Mouse (Mus musculus): ENCODE measurements around the gene Hk1.

Gene Hk1

GRCm38 (mm10) chr10:62379808-62380207, at the start of gene Hk1:
TSS of gene Hk1 (minus strand) at chr10:62379908.
- no peak for DNase-seq (ENCODE audit: inconsistent age in 2 of 2, low spot score in 1 of 2)

GRCm38 (mm10) chr10:62425081-62425871, 45.6 kb upstream of the Hk1 start:
- no peak for DNase-seq (ENCODE audit: inconsistent age in 2 of 2, low spot score in 1 of 2)

- no peak for DNase-seq (ENCODE audit: inconsistent age in 2 of 2, low spot score in 1 of 2)
Observed at GRCm38 (mm10) chr10:62422255-62422654, 42.5 kb upstream of the Hk1 start, which contains the start of gene Hkdc1. TSS of gene Hkdc1 (minus strand) at chr10:62422491.

- DNase-seq (ENCODE audit: inconsistent age in 2 of 2, low spot score in 1 of 2): no peak
Observed at GRCm38 (mm10) chr10:62421127-62421526, 41.4 kb upstream of the Hk1 start.

GRCm38 (mm10) chr10:62420399-62420798, 40.7 kb upstream of the Hk1 start:
- DNase-seq (ENCODE audit: inconsistent age in 2 of 2, low spot score in 1 of 2): no peak

- DNase-seq (ENCODE audit: inconsistent age in 2 of 2, low spot score in 1 of 2): no peak
Observed at GRCm38 (mm10) chr10:62419422-62419821, 39.7 kb upstream of the Hk1 start.

- DNase-seq (ENCODE audit: inconsistent age in 2 of 2, low spot score in 1 of 2): no peak
Observed at GRCm38 (mm10) chr10:62418831-62419356, 39.2 kb upstream of the Hk1 start.

- no peak for DNase-seq (ENCODE audit: inconsistent age in 2 of 2, low spot score in 1 of 2)
Observed at GRCm38 (mm10) chr10:62413606-62413982, 33.9 kb upstream of the Hk1 start.

- no peak for DNase-seq (ENCODE audit: inconsistent age in 2 of 2, low spot score in 1 of 2)
Observed at GRCm38 (mm10) chr10:62412906-62413605, 33.3 kb upstream of the Hk1 start.

GRCm38 (mm10) chr10:62411431-62412410, 32.0 kb upstream of the Hk1 start:
- DNase-seq (ENCODE audit: inconsistent age in 2 of 2, low spot score in 1 of 2): no peak

- peak; percentile 68 to 86 for DNase-seq (ENCODE audit: inconsistent age in 2 of 2, low spot score in 1 of 2)
Observed at GRCm38 (mm10) chr10:62410943-62411342, 31.2 kb upstream of the Hk1 start.

GRCm38 (mm10) chr10:62404901-62405300, 25.2 kb upstream of the Hk1 start:
- DNase-seq (ENCODE audit: inconsistent age in 2 of 2, low spot score in 1 of 2): peak in 1 of 2 experiments; percentile 12

GRCm38 (mm10) chr10:62401641-62402111, 22.0 kb upstream of the Hk1 start:
- no peak for DNase-seq (ENCODE audit: inconsistent age in 2 of 2, low spot score in 1 of 2)

GRCm38 (mm10) chr10:62383011-62383410, 3.3 kb upstream of the Hk1 start:
- no peak for DNase-seq (ENCODE audit: inconsistent age in 2 of 2, low spot score in 1 of 2)

- DNase-seq (ENCODE audit: inconsistent age in 2 of 2, low spot score in 1 of 2): no peak
Observed at GRCm38 (mm10) chr10:62380936-62381335, 1.2 kb upstream of the Hk1 start.

GRCm38 (mm10) chr10:62358827-62359226, 20.9 kb downstream of the Hk1 start:
- no peak for DNase-seq (ENCODE audit: inconsistent age in 2 of 2, low spot score in 1 of 2)

- DNase-seq (ENCODE audit: inconsistent age in 2 of 2, low spot score in 1 of 2): no peak
Observed at GRCm38 (mm10) chr10:62356105-62356730, 23.5 kb downstream of the Hk1 start.

- DNase-seq (ENCODE audit: inconsistent age in 2 of 2, low spot score in 1 of 2): no peak
Observed at GRCm38 (mm10) chr10:62345147-62345546, 34.6 kb downstream of the Hk1 start.

GRCm38 (mm10) chr10:62344004-62344752, 35.5 kb downstream of the Hk1 start:
- no peak for DNase-seq (ENCODE audit: inconsistent age in 2 of 2, low spot score in 1 of 2)

GRCm38 (mm10) chr10:62342512-62342911, 37.2 kb downstream of the Hk1 start:
- DNase-seq (ENCODE audit: inconsistent age in 2 of 2, low spot score in 1 of 2): no peak

All from adrenal gland, adult (tissue).